Mouse (Mus musculus) testis, postnatal 14 days (tissue): ENCODE measurements around the gene Ptch1.
A peak's percentile ranks its signal among the peaks of the same experiment; 100 is the strongest.

Experiments used
- DNase-seq: peaks from one replicate; pipeline ENCODE4 v3.0.0; 2021; ENCODE audit warnings: low spot score

The Ptch1 gene

DNA sequence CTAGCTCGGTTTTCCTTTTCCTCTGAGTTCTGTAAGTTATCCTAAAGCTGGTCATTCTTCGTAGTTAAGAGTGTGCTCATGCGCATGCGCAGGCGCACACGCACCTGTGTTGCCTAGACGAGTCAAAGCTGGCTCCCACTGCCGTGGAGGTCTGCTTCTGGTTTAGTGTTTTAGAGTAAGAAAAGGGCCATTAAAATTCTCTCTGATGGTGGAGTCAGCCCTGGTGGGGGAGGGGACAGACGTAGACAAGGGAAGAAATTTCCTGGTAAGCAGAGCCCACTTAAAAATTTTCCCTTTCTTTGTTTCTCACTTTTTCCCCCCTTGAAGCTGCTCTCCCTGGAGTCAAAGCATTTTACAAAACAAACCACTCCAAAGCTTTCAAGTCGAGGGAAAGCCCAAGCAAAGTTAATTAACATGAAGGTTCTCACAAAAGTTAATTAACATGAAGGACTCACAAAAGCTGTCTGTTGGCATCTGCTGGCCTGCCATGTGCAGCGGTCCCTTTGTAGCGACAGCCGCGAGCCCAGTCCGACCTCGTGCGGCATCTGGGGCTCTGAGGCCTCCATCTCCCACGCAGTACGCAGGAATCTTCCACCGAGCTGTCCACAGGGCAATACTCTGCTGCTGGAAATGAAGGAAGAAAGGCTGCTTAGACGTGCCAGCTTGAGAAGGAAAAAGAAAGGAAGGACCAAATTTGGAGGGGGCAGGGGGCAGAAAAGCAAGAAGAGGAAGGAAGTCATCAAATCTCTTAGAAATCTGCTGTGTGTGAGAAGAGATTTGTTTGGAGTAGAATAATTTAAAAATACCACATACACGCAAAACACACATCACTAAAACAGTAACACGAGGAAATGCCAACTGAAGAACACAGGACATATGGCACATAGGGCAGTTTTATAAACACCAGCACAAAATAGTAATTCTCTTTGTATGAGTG lies 76.5 kb downstream of the Ptch1 start, which contains the start of gene Fancc:
TSS of gene Fancc (minus strand) at position 633 of the 937 bp plus-strand sequence.
- DNase-seq: peak; percentile 12

GRCm38 (mm10) chr13:63487707-63488042 lies 85.7 kb downstream of the Ptch1 start:
- DNase-seq: no peak

DNA sequence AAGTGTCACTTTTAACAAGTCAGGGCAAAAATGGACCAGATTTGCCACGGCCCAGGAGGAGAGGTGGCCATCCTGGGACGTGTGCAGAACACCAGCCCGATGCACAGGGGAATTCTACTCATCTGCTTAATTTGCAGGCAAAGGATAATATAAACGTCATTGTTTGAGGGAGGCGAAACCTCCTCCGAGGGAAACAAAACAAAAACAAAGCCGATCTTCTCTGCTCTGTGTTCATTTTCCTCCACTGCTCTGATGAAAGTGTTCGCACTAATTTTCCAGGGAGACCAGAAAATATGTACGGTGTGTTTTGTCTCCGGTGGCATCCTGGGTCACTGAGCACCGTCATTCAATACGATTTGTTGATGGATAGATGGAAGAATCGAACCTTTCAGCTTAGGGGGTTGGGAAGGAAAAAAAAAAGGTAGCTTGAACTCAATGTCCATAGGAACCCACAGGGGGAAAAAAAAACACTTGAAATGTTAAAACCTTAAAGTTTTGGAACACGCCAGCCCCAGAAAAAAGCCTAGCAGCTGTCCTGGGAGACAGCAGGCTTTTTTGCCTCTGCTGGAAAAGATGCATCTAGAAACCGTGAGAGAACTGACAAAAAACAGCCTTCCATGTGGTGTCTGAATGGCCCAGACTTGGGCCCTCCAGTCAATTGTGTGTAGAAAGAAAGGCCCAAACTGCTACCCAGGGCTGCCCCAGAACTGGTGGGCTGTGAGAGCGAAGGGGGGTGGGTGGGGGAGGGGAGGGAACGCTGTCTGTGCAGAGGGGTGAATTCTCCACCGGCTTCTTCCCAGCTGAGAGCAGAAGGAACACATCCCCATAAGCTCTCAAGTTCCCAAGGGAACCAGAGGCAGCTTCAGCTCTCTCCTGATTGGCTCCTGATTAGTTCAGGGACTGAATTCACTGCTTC lies 86.3 kb downstream of the Ptch1 start:
- DNase-seq: no peak

- DNase-seq: no peak
Observed at GRCm38 (mm10) chr13:63475356-63475755, 98.0 kb downstream of the Ptch1 start.
